Mouse (Mus musculus) E14TG2a.4 (cell line): ENCODE measurements around the gene Fbxo27.

Experiments
- CTCF ChIP-seq: conservative IDR thresholded peaks from 2 replicates; pipeline ENCODE4 v1.5.1; 2014; ENCODE audit warnings: low read length
- NANOG ChIP-seq: IDR thresholded peaks from 2 replicates; pipeline ENCODE4 v1.6.1; 2014; ENCODE audit warnings: borderline replicate concordance, low read length, mixed read lengths
- POU5F1 ChIP-seq: IDR thresholded peaks from 2 replicates; pipeline ENCODE4 v1.6.1; 2014; ENCODE audit warnings: low read length, borderline replicate concordance

GRCm38 (mm10) chr7:28692545-28693320 is at the start of gene Fbxo27:
- TF ChIP-seq CTCF, result no peak
- no peak for TF ChIP-seq POU5F1
- TF ChIP-seq NANOG, result peak; percentile 94
